Mouse (Mus musculus): ENCODE results near the gene Cep250.
"Not testable (repeated sequence)": the region's sequence is repeated elsewhere in the genome, so short reads cannot be mapped to it uniquely, and the experiment has no call there.

The Cep250 gene

DNA sequence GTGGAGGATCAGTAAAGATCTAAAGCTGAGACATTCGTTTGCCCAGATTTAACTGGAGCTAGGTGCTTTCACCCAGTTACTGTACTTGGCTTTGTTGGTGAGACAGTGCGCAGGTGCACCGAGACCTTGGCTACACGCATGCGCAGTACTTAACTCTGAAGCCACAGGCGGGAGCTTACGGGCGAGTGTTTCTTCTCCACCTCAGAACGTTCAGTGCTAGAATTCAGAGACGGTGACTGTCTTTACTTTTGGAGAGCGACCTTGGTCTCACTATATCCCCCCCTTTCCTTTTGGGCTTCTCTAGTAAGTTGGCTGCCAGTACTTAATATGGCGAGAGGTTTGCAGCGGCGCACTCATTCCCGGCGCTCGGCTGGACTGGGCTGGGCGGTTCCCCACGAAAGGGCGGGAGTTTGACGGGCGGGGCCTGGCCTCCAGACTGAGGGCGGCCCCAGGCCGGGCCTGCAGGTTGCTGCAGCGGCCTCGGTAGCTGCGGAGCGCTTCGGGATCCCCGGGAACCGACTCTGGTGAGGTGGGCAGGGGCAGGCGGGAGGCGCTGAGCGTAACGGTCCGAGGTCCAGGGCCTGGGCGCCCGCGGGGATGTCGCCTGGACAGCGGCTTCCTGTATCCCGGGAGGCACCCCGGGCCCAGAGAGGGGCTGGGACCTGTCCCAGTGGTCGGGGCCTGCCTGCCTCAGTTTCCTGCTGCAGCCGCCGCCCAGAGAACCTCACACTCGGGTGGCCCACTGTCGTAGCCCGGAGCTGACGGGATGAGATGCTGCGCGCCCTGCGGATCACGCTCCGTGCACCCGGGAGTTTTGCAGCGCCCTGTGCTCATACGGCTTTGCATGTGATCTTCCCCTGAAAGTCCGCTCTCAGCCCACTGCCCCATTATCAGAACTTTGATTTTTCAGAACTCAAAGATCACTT lies at the start of gene Cep250:
TSS of gene Cep250 (plus strand) at position 325 of the 926 bp plus-strand sequence.
- peak; percentile 95 for DNase-seq (ENCODE audit: low spot score)

DNA sequence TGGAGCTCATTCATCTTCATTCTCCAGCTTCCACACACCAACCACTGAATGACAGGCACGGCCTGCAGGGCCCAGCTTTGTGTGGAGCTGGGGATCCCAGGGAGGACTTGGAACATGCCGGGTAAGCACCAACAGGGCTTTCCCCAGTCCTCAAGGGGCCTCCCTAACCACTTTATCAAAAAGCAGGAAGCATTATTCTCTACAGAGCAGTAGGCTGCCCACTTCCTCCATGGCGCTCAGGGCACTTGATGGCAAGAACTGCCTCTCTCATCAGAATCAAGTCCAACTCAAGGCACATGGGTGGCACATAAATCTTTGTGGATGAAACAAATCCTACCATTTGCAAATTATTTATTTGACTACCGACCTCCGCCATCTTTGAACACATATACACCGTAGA lies 41.6 kb upstream of the Cep250 start:
- no peak for DNase-seq (ENCODE audit: low spot score)

DNA sequence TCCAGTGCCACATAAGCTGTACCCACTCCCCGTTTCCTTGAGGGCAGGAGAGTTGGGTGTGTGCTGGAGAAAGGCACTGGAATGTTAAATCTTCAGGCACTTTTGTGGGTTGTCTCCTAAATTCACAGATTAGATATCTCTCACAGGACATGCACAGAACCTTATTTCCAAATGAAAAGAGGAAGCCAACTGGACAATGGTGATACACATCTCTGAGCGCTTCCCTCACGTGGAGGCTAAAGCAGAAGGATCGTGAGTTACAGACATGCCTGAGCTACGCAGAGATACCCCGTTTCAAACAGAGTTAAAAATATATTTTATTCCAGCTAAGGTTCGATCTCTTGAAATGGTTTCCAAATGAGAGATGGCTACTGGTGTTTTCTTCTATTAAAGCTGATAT lies 33.1 kb upstream of the Cep250 start:
- no peak for DNase-seq (ENCODE audit: low spot score)

DNA sequence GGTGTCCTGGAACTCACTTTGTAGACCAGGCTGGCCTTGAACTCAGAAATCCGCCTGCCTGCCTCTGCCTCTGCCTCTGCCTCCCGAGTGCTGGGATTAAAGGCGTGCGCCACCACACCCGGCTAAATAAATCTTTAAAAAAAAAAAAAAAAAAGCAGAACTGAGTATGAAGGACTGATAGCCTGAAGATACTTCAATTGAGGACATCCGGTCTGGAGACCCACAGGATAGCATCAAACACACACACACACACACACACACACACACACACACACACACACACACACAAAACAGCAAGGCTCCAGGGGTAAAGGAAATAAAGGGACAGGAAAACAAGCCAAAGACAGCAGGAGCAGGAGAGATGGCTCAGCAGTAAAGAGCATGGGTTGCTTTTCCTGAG lies 31.0 kb upstream of the Cep250 start:
- DNase-seq (ENCODE audit: low spot score): not testable (repeated sequence)

DNA sequence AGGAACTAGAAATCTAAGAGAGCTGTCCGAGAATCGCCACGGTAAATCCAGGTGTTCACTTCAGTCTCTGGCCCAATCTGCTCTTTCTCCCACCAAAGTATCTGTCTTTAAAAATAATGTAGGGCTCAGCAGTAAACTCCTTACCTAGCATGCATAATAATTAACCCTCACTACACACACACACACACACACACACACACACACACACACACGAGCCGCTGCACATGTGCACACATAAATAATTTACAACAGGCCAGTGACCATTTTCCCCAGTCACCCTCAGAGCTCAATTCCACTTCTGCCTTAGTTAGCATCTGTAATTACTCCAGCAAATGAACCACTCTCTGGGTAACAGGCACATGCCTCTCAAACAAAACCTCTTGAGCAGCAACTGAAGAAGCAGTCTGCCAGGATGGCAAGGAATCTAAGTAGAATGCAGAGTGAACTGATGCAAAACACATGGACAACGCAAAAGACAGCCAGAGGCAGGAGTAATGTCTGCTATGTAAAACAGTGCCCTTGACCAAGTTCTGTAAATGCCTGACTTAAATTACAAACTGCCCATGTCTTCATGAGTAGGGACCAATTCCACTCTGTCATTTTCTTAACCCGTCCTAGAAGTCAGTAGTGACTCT lies 27.4 kb upstream of the Cep250 start:
- DNase-seq (ENCODE audit: low spot score): no peak

DNA sequence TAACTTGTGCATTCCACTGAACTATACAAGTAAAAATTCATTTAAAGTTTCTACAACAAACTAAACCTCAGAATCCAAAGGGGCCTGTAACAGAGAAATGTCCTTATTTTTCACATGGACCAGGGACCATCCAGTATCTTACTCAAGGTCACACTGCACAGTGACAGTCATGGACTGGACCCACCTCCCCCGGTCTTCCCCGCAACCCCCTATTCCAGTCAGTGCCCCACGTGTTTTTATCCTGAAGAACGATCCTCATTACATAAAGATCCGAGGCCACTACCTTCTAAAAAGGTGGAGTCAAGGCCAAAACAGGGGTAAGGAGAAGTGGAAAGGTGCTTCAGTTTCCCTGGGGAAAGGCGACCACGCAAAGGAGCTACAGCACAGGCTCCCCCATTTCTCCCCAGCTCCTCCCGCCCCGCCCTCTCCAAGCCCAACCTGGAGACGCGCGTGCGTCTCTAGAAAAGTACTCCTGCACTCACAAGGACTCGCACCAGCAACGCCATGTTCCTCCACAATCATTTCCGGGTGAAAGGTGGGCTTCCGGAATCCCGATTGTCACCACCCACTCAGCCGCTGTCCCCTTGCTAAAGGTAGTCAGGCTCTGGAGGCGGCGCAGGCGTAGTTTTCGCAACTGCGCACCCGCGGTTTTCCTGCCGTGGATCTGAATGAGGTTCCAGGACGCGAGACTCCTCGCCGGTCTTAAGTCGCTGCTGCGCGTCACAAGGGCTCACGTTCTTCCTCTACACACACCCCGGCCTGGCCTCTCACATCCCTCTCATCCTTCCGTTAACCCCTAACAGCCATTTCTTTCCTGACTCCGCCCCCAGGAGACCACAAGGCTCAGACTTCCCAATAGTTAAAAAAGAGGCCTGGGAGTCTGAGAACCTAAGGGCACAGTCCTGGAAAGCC lies 26.5 kb upstream of the Cep250 start, which contains the start of gene Uqcc1:
TSS of gene Uqcc1 (minus strand) at position 780 of the 912 bp plus-strand sequence.
- DNase-seq (ENCODE audit: low spot score): peak; percentile 95

DNA sequence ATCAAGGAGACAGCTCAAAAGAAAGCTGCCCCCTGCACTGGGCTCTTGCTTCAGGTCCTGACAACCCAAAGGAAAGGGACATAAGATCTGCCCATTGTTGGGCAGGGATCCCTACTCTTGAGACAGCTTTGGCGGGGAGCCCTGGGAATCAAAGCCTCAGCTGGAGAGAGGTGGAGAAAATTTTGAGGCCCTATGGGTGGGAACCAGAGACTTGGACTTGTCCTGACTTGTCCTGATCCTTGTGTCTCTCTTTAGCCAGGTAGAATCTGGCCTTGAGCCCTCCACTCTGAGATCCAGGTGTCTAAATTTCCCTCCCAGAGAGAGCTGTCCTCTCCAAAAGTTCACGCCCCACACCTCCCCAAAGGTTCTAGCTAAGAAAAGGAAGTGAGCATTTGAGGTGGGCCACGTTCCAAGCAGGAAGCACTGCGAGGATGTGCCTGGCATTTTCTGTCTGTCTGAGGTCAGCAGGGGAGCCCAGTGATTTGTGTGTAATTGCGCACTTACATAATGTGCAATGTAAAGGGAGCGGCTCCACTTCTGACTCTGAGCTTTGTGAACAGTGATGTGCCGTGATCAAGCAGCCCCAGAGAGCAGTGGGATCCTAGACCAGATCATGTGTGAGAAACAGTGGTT lies 16.2 kb upstream of the Cep250 start:
- no peak for DNase-seq (ENCODE audit: low spot score)

DNA sequence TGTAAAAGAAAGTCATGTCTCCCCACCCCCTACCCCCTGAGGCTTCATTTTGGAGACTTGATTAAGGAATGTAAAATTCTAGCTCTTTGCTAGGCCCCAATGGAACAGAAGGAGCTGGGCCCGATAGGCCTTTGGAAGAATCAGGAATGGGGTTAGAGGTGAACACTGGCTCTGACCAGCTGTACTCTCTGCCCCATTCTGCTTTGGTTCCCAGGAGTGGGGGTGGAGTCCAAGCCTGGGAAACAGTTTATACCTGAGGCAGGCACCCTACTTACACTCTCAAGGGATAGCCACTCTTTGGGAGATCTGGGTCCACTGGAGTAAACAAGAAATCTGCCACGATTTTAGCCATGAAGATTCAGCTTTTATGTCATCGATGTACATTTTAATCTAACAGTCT lies 15.6 kb upstream of the Cep250 start, which contains the start of gene Gm15557:
TSS of gene Gm15557 (plus strand) at position 48 of the 400 bp plus-strand sequence.
- no peak for DNase-seq (ENCODE audit: low spot score)

DNA sequence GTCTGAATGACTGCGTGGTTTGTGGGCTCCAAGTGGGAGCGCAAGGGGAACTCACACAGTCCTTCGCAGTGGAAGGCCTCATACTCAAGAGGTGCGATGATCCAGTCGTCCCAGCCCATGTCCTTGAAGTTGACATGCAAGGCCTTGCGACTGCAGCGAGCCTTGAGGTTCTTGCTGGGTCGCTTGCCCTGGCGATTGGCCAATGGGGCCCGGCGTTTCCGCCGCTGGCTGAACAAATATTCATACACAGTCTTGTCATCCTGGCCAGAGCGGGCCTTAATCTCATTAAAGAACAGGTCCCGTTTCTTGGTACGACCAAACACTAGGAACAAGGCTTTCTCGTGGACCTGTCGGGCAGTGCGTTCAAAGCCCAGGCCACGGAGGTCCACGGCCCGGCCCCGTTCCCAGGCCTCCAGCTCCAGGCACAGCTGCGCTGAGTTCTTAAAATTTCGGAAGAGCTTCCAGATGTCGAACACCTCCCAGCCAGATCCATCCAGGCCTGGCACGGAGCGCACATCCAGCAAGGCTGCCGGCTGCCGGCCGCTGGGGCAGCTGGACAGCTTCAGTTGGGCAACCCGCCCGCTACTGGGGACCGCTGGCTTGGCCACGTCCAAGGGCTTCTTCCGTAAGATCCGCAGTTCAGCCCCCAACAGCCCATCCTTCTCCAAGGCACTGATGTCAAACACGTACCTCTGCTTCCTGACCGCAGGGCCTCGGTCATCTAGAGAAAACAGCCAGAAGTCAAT lies 14.4 kb upstream of the Cep250 start:
- no peak for DNase-seq (ENCODE audit: low spot score)

DNA sequence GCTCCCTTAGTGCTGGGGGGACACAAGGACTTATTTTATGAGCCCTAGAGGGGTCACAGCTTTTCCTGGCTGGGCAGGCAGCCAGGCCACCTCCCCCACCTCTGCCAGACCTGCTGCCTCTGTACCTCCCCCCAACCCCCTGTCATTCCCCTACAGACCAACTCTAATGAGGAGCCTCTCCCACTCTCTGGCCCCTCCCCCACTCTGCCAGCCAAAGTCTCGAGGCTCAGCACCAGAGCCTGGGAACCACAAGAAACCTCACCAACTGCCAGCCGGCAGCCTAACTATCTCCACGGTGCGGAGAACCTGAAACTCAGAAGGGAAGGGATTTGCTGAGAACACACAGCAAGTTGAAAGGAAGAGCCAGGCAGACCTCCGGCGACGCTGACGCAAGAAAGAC lies 12.8 kb upstream of the Cep250 start:
- DNase-seq (ENCODE audit: low spot score): no peak

DNA sequence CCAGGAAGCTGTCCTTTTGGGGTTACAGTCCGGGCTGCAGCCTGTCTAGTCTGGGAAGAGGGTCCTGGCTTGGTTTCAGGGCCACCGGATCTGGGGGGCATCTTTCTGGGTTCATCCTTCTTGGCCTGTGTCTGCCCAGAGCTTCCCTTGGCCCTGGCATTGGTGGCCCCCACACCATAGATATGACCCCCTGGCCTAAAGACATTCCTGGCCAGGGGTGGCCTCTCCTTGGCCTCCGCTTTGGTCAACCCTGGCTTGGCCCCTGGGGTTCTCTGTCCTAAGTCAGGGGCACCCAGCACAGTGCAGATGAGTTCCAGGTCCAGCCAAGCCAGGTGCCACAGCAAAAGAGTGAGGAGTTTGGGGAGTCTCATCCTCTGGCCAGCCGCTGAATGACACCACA lies 11.6 kb upstream of the Cep250 start:
- no peak for DNase-seq (ENCODE audit: low spot score)

DNA sequence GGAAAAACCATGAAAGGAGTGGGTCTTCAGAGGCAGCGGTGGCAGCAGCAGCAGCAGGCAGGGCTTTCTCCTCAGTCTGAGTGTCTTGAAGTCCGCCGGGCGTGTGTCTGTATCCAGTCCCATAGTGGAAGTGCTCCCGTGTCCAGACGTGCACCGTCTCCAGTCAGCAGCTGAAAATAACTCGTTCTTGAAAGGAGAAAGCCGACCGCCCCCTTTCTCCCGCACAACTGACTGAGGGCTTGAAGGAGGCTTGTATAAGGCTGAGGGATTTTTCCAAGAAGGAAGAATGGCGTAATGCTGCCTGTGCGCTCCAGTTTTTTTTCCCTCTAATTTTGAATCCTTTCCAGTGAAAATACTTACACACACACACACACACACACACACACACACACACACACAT lies 11.1 kb upstream of the Cep250 start, which contains the start of gene Gdf5:
TSS of gene Gdf5 (minus strand) at position 244 of the 400 bp plus-strand sequence.
- no peak for DNase-seq (ENCODE audit: low spot score)

DNA sequence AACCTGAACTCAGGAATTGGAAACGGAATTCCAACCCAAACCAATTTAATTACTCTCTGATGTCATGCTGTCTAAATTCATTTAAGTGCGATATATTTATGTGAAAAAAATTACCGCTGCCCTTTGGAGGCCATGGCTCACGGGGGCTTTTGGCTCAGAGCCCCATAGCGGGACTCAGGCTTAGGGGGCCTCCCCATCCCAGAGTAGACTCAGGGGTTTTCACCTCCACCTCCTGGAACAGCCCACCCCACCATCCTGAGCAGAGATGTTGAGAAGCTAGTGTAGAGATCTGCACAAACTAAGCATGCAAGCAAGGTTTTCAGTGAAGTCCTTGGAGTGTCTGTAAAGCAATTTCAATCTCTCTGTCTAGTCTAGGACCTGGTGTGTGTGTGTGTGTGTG lies 10.7 kb upstream of the Cep250 start:
- no peak for DNase-seq (ENCODE audit: low spot score)

DNA sequence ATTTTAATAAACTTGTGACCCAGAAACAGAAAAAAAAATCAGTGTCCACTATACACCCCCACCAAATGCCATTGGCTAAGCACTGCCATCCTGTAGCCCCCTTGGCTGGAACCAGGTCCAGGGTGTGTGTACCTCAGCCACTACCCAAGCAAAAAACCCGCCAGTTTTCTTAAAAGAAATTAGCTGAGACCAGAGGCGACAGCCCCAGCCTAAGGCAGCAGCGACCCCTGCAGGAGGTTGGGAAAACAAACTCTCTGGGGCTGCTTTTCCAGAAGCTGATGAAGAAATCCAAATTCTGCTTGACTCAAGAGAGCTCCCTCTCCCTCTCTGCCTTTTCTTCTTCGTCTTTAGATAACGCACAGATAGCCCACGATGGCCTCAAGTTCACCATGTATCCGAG lies 10.2 kb upstream of the Cep250 start:
- DNase-seq (ENCODE audit: low spot score): peak; percentile 26

DNA sequence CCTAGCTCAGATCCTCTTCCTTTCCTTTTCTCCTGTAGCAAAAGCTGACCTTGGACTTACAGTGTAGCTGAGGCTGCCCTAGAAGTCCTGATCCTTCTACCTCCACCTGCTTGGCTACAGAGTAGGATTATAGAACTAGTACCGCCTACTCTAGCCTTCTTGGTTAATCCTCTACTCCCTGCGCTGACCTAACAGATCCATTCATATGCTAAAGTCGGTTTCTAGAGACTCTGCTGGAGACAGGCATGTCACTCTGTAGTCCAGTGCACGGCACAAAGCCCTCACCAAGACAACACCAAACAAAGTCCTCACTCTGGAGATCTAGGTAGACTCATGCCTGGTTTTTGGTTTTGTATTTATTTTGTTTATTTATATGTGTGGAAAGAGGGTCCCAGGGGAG lies 9.8 kb upstream of the Cep250 start:
- no peak for DNase-seq (ENCODE audit: low spot score)

DNA sequence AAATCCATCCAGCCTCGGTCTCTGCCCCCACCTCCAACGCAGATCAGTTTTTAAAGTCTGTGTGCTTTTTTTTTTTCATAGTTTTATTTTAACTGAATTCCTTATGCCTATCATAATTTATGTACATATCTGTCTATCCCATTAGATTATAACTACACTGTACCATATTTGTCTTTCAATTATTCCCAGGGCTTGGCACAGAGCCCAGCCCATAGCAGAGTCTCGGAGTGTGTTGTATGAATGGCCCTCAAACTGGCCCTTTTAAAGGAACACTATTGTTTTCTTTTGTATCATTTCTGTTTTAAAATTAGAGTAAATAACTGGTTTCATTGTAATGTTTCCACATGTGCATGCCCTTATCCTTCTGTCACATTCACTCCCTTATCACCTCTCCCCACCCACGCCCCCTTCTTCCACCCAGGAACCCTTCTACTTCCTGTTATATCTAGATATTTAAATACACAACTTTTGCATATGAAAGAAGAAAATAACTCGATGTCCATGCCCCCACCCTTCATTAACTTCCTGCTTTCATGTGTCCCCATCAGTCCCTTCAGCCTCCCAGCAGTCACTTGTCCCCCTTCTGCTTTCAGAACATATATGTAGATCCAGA lies 8.8 kb upstream of the Cep250 start:
- no peak for DNase-seq (ENCODE audit: low spot score)

DNA sequence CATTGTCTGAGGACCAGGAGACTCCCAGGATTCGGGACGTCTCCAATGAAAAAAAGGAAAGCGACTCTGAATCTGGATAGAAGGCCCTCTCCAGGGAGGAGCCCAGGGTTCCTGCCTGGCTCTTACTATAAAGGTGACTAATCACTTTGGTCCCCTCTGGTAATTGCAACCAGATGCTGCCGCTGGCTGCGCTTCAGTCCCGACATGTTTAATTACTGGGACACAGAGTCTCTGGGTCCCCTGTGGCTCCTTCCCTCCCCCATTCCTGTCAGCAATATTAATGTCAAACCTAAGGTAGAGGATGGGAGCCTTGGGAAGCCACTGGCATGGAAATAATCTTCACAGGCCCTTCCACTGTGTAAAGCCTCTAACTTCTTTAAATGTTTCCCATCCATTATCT lies 6.9 kb upstream of the Cep250 start:
- no peak for DNase-seq (ENCODE audit: low spot score)

DNA sequence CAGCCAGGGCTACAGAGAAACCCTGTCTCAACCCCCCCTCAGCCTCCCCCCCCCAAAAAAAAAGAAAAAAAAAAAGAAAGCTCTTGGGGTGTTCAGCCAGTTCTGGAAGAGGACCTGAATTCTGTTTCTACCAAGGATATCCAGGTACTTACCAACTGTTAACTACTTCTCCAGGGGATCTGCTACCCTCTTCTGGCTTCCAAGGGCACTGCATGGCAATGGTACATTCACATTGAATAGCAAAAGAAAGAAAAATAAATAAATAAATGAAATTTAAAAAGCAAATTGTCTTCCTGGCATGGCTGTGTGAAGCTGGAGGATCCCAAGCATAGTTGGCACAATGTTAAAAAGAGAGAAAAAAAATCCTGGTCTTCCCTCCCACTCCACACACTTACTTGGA lies 4.3 kb upstream of the Cep250 start:
- DNase-seq (ENCODE audit: low spot score): peak; percentile 28

DNA sequence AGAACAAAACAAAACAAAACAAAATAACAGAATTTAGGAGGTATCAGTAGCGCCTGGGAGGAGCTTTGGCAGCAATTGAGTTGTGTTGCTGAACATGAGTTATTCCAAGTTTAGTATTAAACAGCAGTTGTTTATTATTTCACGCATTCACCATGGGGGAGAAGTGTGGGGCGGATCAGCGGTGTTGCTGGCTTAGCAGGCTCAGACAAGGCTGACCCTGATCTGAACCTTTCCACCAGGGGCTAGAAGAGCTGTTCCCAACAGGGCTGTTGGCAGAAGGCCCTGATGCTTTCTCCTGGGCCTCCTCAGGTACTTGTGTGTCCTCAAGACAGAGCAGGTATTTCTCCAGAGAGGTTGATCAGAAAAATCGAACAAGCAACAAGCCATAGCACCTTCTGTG lies 3.7 kb downstream of the Cep250 start:
- DNase-seq (ENCODE audit: low spot score): no peak

DNA sequence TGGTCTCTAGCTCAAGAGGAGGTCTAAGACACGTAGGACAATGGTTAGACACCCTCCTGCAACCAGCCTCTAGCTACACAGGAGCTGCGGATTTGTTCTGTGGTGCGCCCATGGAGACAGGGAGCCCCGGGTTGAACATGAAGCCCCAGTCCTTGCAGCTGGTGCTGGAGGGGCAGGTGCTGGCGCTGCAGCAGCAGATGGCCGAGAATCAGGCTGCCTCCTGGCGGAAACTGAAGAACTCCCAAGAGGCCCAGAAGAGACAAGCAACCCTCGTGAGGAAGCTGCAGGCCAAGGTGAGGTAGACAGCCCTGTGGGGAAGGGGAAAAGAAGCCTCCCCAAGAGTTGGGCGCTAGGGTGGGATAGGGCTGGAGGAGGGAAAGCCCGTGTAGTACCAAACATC lies 5.6 kb downstream of the Cep250 start:
- DNase-seq (ENCODE audit: low spot score): no peak

DNA sequence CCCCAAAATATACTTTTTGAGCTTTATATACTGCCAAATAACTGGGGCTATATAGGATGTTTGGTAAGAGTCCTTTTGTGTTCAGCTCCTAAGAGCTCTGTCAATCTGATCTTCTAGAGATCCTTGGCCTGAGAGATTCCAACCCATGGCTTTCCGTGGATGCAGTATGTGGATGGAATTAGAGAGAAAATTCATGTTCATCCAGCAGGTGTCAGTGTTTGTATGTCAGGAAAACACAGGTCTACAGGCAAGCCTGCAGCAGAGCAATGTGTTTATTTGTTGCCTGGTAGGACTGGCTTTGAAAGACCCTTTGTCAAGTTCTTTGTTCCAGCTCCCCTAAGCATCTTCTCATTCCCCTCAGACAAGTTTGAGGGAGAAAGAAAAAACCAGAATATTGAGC lies 6.7 kb downstream of the Cep250 start:
- no peak for DNase-seq (ENCODE audit: low spot score)
